Mouse (Mus musculus): ENCODE measurements around the gene Iqschfp. TPM values are rescaled to one million over a fixed set of nuclear protein-coding genes. Genes with fewer than 3 reads are reported as not detected.

The Iqschfp gene
- total and polyA plus RNA-seq, 2 experiments from 2014 or later: 2.7 to 5.6 TPM

DNA sequence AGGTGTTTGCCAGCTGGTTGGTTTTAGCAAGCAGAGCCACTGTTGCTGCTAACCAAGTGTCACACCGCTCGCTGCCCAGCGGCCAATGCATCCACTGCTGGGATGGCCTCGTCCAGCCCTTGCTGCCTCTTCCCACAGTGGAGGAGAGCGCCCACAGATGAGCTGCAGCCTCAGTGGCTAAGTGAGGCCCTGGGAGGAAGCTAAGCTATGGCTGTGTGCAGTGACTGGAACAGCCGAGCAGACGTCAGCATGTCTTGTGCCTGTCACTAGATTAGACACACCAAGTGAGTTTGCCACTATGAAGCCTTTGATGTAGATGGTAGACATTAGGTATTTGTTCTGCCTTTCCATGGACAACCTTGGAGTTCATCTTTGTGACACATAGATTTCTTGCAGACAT, 652.8 kb downstream of the Iqschfp start:
- peak; percentile 36 for DNase-seq (ENCODE audit: low spot score)

DNA sequence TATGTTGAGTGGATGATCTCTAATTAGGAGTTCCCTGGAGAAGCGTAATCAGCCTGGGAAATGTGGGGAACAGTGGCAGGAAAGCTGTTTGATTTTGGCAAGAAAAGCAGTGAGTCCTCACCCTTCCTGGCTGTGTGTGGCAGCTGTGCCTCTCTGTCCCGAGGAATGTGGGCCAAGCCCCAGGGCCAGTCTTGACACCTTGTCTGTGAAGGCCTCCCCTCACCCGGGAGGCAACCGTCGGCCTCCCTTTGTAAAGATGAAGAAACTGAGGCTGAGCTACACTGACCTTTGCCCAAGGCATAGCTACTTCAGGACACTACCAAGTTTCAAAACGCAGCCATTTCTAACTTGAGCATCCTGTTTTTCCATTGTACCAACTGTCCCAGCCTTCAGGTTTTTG, 653.9 kb downstream of the Iqschfp start:
- 34% methylated on average over 6 of the region's 6 CpGs for WGBS
- Histone ChIP-seq H3K4me1 (ENCODE audit: insufficient read depth, low read length) (no peaks in the 10 kb centered on the region), H3K9ac (replicated peaks; ENCODE audit: low read length) (no peak overlapping the region), H3K4me2 (ENCODE audit: low read depth, low read length) (no peak overlapping the region), H3K9me3 (ENCODE audit: low read length) (no peaks in the 10 kb centered on the region), H3K36me3 (ENCODE audit: insufficient read depth, low read length) (no peaks in the 10 kb centered on the region), H3K27ac (no peak overlapping the region), H3K27me3 (ENCODE audit: insufficient read depth, low read length) (no peaks in the 10 kb centered on the region), H3K4me3 (ENCODE audit: low read length) (no peak overlapping the region)
- no peak for TF ChIP-seq CTCF (IDR thresholded peaks at IDR 0.05; ENCODE audit: low read depth)
- no peak for DNase-seq (ENCODE audit: low spot score)
- no peak for ATAC-seq

More for the DNA sequence above, 652.8 kb downstream of the Iqschfp start:
- no peaks in the 10 kb centered on the region for H3K4me1 ChIP-seq (ENCODE audit: insufficient read depth, low read length)
- TF ChIP-seq CTCF (IDR thresholded peaks at IDR 0.05; ENCODE audit: low read depth): no peak
- H3K4me2 ChIP-seq (ENCODE audit: low read depth, low read length): no peak overlapping the region
- no peak overlapping the region for H3K4me3 ChIP-seq (ENCODE audit: low read length)
- no peak overlapping the region for H3K27ac ChIP-seq
- 46% methylated on average over 7 of the region's 7 CpGs for WGBS
- no peaks in the 10 kb centered on the region for H3K36me3 ChIP-seq (ENCODE audit: insufficient read depth, low read length)
- no peaks in the 10 kb centered on the region for H3K27me3 ChIP-seq (ENCODE audit: insufficient read depth, low read length)
- no peaks in the 10 kb centered on the region for H3K9me3 ChIP-seq (ENCODE audit: low read length)
- no peak overlapping the region for H3K9ac ChIP-seq (replicated peaks; ENCODE audit: low read length)
- peak; percentile 71 for ATAC-seq

- WGBS: 61% methylated on average over 4 of the region's 4 CpGs
- H3K27ac ChIP-seq: no peak overlapping the region
- no peaks in the 10 kb centered on the region for H3K9me3 ChIP-seq (ENCODE audit: low read length)
- no peak for DNase-seq (ENCODE audit: low spot score)
- no peaks in the 10 kb centered on the region for H3K4me1 ChIP-seq (ENCODE audit: insufficient read depth, low read length)
- H3K4me3 ChIP-seq (ENCODE audit: low read length): no peak overlapping the region
- TF ChIP-seq CTCF (IDR thresholded peaks at IDR 0.05; ENCODE audit: low read depth): no peak
- no peak for ATAC-seq
- H3K4me2 ChIP-seq (ENCODE audit: low read depth, low read length): no peak overlapping the region
- no peak overlapping the region for H3K9ac ChIP-seq (replicated peaks; ENCODE audit: low read length)
- no peaks in the 10 kb centered on the region for H3K36me3 ChIP-seq (ENCODE audit: insufficient read depth, low read length)
- no peaks in the 10 kb centered on the region for H3K27me3 ChIP-seq (ENCODE audit: insufficient read depth, low read length)
These were observed 663.1 kb downstream of the Iqschfp start for GRCm38 (mm10) chr3:68555087-68555662.

GRCm38 (mm10) chr3:68556891-68557290, 664.9 kb downstream of the Iqschfp start:
- Histone ChIP-seq H3K9me3 (ENCODE audit: low read length) (no peaks in the 10 kb centered on the region), H3K4me2 (ENCODE audit: low read depth, low read length) (no peak overlapping the region), H3K36me3 (ENCODE audit: insufficient read depth, low read length) (no peaks in the 10 kb centered on the region), H3K4me1 (ENCODE audit: insufficient read depth, low read length) (no peaks in the 10 kb centered on the region), H3K27ac (no peak overlapping the region), H3K4me3 (ENCODE audit: low read length) (no peak overlapping the region), H3K9ac (replicated peaks; ENCODE audit: low read length) (no peak overlapping the region), H3K27me3 (ENCODE audit: insufficient read depth, low read length) (no peaks in the 10 kb centered on the region)
- ATAC-seq (no peak), DNase-seq (ENCODE audit: low spot score) (no peak)
- TF ChIP-seq CTCF (IDR thresholded peaks at IDR 0.05; ENCODE audit: low read depth): no peak
- 92% methylated on average over 9 of the region's 9 CpGs for WGBS

GRCm38 (mm10) chr3:68558744-68559143, 666.7 kb downstream of the Iqschfp start:
- H3K4me3 ChIP-seq (ENCODE audit: low read length): no peak overlapping the region
- H3K9me3 ChIP-seq (ENCODE audit: low read length): no peaks in the 10 kb centered on the region
- no peaks in the 10 kb centered on the region for H3K27me3 ChIP-seq (ENCODE audit: insufficient read depth, low read length)
- no peaks in the 10 kb centered on the region for H3K36me3 ChIP-seq (ENCODE audit: insufficient read depth, low read length)
- no peaks in the 10 kb centered on the region for H3K4me1 ChIP-seq (ENCODE audit: insufficient read depth, low read length)
- 82% methylated on average over 6 of the region's 6 CpGs for WGBS
- no peak overlapping the region for H3K4me2 ChIP-seq (ENCODE audit: low read depth, low read length)
- no peak overlapping the region for H3K27ac ChIP-seq
- H3K9ac ChIP-seq (replicated peaks; ENCODE audit: low read length): no peak overlapping the region
- ATAC-seq (no peak), DNase-seq (ENCODE audit: low spot score) (no peak)
- TF ChIP-seq CTCF (IDR thresholded peaks at IDR 0.05; ENCODE audit: low read depth): no peak

DNA sequence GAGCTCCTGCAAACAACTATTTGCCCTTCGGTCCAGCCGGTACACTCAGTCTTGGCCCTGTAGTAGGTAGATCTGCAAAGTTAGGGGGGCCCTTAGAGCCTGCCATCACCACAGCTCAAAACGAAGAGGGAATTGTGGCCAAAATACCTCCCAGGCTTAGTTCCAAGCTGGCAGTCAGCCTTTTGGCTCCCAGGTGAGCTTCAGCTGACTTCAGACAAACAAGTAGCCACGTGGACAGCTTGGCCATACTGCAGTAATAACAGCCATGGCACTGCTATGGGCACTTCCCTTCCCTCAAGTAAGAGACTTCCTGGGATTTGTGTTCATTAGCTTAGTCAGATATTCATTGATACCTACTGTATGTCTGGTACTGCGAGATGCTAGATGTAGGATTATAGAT, 668.0 kb downstream of the Iqschfp start:
- Histone ChIP-seq H3K4me1 (ENCODE audit: insufficient read depth, low read length) (no peaks in the 10 kb centered on the region), H3K4me2 (ENCODE audit: low read depth, low read length) (no peak overlapping the region), H3K9me3 (ENCODE audit: low read length) (no peaks in the 10 kb centered on the region), H3K27me3 (ENCODE audit: insufficient read depth, low read length) (no peaks in the 10 kb centered on the region), H3K9ac (replicated peaks; ENCODE audit: low read length) (no peak overlapping the region), H3K36me3 (ENCODE audit: insufficient read depth, low read length) (no peaks in the 10 kb centered on the region), H3K4me3 (ENCODE audit: low read length) (no peak overlapping the region), H3K27ac (no peak overlapping the region)
- ATAC-seq (no peak), DNase-seq (ENCODE audit: low spot score) (no peak)
- WGBS: 65% methylated on average over 5 of the region's 5 CpGs
- no peak for TF ChIP-seq CTCF (IDR thresholded peaks at IDR 0.05; ENCODE audit: low read depth)

GRCm38 (mm10) chr3:68562838-68563237, 670.8 kb downstream of the Iqschfp start:
- Histone ChIP-seq H3K36me3 (ENCODE audit: insufficient read depth, low read length) (no peaks in the 10 kb centered on the region), H3K4me2 (ENCODE audit: low read depth, low read length) (no peak overlapping the region), H3K9ac (replicated peaks; ENCODE audit: low read length) (no peak overlapping the region), H3K4me1 (ENCODE audit: insufficient read depth, low read length) (no peaks in the 10 kb centered on the region), H3K9me3 (ENCODE audit: low read length) (no peaks in the 10 kb centered on the region), H3K4me3 (ENCODE audit: low read length) (no peak overlapping the region), H3K27me3 (ENCODE audit: insufficient read depth, low read length) (no peaks in the 10 kb centered on the region), H3K27ac (no peak overlapping the region)
- no peak for DNase-seq (ENCODE audit: low spot score)
- no peak for ATAC-seq
- 62% methylated on average over 2 of the region's 2 CpGs for WGBS
- peak; percentile 27 for TF ChIP-seq CTCF (IDR thresholded peaks at IDR 0.05; ENCODE audit: low read depth)
